Mouse (Mus musculus) olfactory bulb, adult 2 months (tissue): Measurements from ENCODE around the gene Rapgef6. TPM values are rescaled to one million over a fixed set of nuclear protein-coding genes. Genes with fewer than 3 reads are reported as not detected.

Source experiments
- H3K27ac ChIP-seq: fragments of 200-500 bp; 2 replicates; pipeline ENCODE4 v1.5.1; 2012; ENCODE audit warnings: low read depth, low read length; ENCODE audit not compliant: insufficient read depth
- H3K4me1 ChIP-seq: fragments of 200-500 bp; 2 replicates; pipeline ENCODE4 v1.6.1; 2012; ENCODE audit warnings: low read length; ENCODE audit not compliant: control insufficient read depth, insufficient read depth
- H3K4me3 ChIP-seq: fragments of 200-500 bp; 2 replicates; pipeline ENCODE4 v1.5.1; 2012; ENCODE audit warnings: mild to moderate bottlenecking, low read depth, low read length, moderate library complexity; ENCODE audit not compliant: insufficient read depth
- CTCF ChIP-seq: fragments of 200-500 bp; IDR thresholded peaks from 2 replicates; pipeline ENCODE4 v1.5.1; 2012; ENCODE audit warnings: low read depth, mild to moderate bottlenecking, low read length, moderate library complexity; ENCODE audit not compliant: insufficient read depth
- POLR2A ChIP-seq: fragments of 200-500 bp; IDR thresholded peaks from 2 replicates; pipeline ENCODE4 v1.6.1; 2012; ENCODE audit warnings: mild to moderate bottlenecking, low read depth, low read length, moderate library complexity; ENCODE audit not compliant: insufficient read depth
- WGBS: fragments of 180-500 bp; shearing (Covaris S2); methylation state at CpG from one replicate; pipeline ENCODE4 v1.1.7; 2018; 5-methylcytosine and 5-hydroxymethylcytosine counted together
- polyA plus RNA-seq: library from polyadenylated mRNA; stranded (reverse); fragments of >200 nt; gene quantifications from 2 replicates; pipeline ENCODE4 v1.2.4, GENCODE M21; 2012; ENCODE audit warnings: low replicate concordance; ENCODE audit not compliant: missing spikeins, insufficient read depth, insufficient read length

Gene Rapgef6
- polyA plus RNA-seq, 1 experiment = not detected

- WGBS = 67% methylated on average over 2 of the region's 2 CpGs
Observed at GRCm38 (mm10) chr11:54655420-54655819, 132.8 kb downstream of the Rapgef6 start.

GRCm38 (mm10) chr11:54673575-54674298 lies 151.1 kb downstream of the Rapgef6 start:
- Histone ChIP-seq H3K4me3 (no peak overlapping the region), H3K27ac (no peak overlapping the region), H3K4me1 (no peaks in the 10 kb centered on the region)
- TF ChIP-seq POLR2A (no peak), CTCF (no peak)
- WGBS = 86% methylated on average over 8 of the region's 8 CpGs

More at GRCm38 (mm10) chr11:54655420-54655819, 132.8 kb downstream of the Rapgef6 start:
- TF ChIP-seq POLR2A = no peak
- TF ChIP-seq CTCF = no peak
- no peaks in the 10 kb centered on the region for H3K4me1 ChIP-seq
- H3K27ac ChIP-seq = no peak overlapping the region
- H3K4me3 ChIP-seq = no peak overlapping the region

- 99% methylated on average over 2 of the region's 2 CpGs for WGBS
- no peak for TF ChIP-seq POLR2A
- no peak for TF ChIP-seq CTCF
- H3K4me1 ChIP-seq = no peaks in the 10 kb centered on the region
- H3K27ac ChIP-seq = no peak overlapping the region
- no peak overlapping the region for H3K4me3 ChIP-seq
Observed at GRCm38 (mm10) chr11:54675792-54676489, 153.3 kb downstream of the Rapgef6 start.

- Histone ChIP-seq H3K4me3 (no peak overlapping the region), H3K27ac (no peak overlapping the region), H3K4me1 (no peaks in the 10 kb centered on the region)
- TF ChIP-seq CTCF (no peak), POLR2A (no peak)
- 94% methylated on average over 2 of the region's 2 CpGs for WGBS
Observed at GRCm38 (mm10) chr11:54679141-54679540, 156.5 kb downstream of the Rapgef6 start.

GRCm38 (mm10) chr11:54684831-54685230 lies 162.2 kb downstream of the Rapgef6 start:
- TF ChIP-seq POLR2A (no peak), CTCF (no peak)
- Histone ChIP-seq H3K4me3 (no peak overlapping the region), H3K4me1 (no peaks in the 10 kb centered on the region), H3K27ac (no peak overlapping the region)
- 78% methylated on average over 2 of the region's 2 CpGs for WGBS

- TF ChIP-seq POLR2A = no peak
- no peak for TF ChIP-seq CTCF
- Histone ChIP-seq H3K4me1 (no peaks in the 10 kb centered on the region), H3K4me3 (no peak overlapping the region), H3K27ac (no peak overlapping the region)
- 80% methylated on average over 4 of the region's 4 CpGs for WGBS
Observed at GRCm38 (mm10) chr11:54690171-54690570, 167.5 kb downstream of the Rapgef6 start.

- H3K27ac ChIP-seq = no peak overlapping the region
Observed at GRCm38 (mm10) chr11:54691179-54691578, 168.5 kb downstream of the Rapgef6 start.

GRCm38 (mm10) chr11:54693696-54694095 lies 171.0 kb downstream of the Rapgef6 start:
- Histone ChIP-seq H3K4me1 (no peaks in the 10 kb centered on the region), H3K27ac (no peak overlapping the region), H3K4me3 (no peak overlapping the region)
- 70% methylated on average over 6 of the region's 6 CpGs for WGBS
- no peak for TF ChIP-seq CTCF
- TF ChIP-seq POLR2A = no peak

More at GRCm38 (mm10) chr11:54691179-54691578, 168.5 kb downstream of the Rapgef6 start:
- Histone ChIP-seq H3K4me1 (no peaks in the 10 kb centered on the region), H3K4me3 (no peak overlapping the region)
- WGBS = 80% methylated on average over 4 of the region's 4 CpGs
- no peak for TF ChIP-seq CTCF
- TF ChIP-seq POLR2A = no peak

- H3K4me3 ChIP-seq = no peak overlapping the region
- H3K4me1 ChIP-seq = no peaks in the 10 kb centered on the region
- TF ChIP-seq CTCF (no peak), POLR2A (no peak)
- H3K27ac ChIP-seq = no peak overlapping the region
- 82% methylated on average over 8 of the region's 8 CpGs for WGBS
Observed at GRCm38 (mm10) chr11:54694291-54694690, 171.6 kb downstream of the Rapgef6 start.
